Mouse (Mus musculus): ENCODE results near the gene Ankrd28. TPM values are rescaled to one million over a fixed set of nuclear protein-coding genes. Genes with fewer than 3 reads are reported as not detected.

The Ankrd28 gene
- total RNA-seq, 2 experiments from 2014 or later, result 53.5 to 55.2 TPM

Other genes starting within 250 kb of the Ankrd28 start
- under 1 TPM; 0.15 to 0.35 TPM for gene Colq, start 239.3 kb downstream of the Ankrd28 start, total RNA-seq (2021)
- not detected for gene Gm49387, start 189.8 kb downstream of the Ankrd28 start, total RNA-seq (2021)
- gene Btd, start 189.6 kb downstream of the Ankrd28 start, total RNA-seq (2021), result 10 to 100 TPM in 1 of 2 experiments, 1 to 10 TPM in 1; 9.5 to 10.9 TPM
- gene Hacl1, start 189.4 kb downstream of the Ankrd28 start, total RNA-seq (2021), result 1 to 10 TPM; 6.6 to 9.8 TPM
- gene Galnt15, start 198.3 kb upstream of the Ankrd28 start, total RNA-seq (2021), result 1 to 10 TPM; 1.2 to 3.6 TPM